Mouse (Mus musculus) gastrocnemius, postnatal 25 days (tissue): Measurements from ENCODE around the gene Lmo1. TPM values are rescaled to one million over a fixed set of nuclear protein-coding genes. Genes with fewer than 3 reads are reported as not detected.

ENCODE experiments used
- DNase-seq: peaks from one replicate; pipeline ENCODE4 v3.0.0; 2022
- long read RNA-seq, 2 experiments: library from polyadenylated mRNA; stranded (forward); transcript quantifications; one replicate each; pipeline ENCODE4 v2.0.0; 2021
- total RNA-seq, 2 experiments: library from RNA; stranded (reverse); gene quantifications; 1 replicate in 1 of 2; 2 replicates in 1 of 2; pipeline ENCODE4 v1.2.3; 2021

Gene Lmo1
- 1 to 10 TPM; 2.4 to 3.0 TPM for total RNA-seq
- long read RNA-seq, experiment 1, transcript Lmo1-202 (4 exons, 912 nt), result major isoform, 6 of 7 reads
- long read RNA-seq, experiment 1, partial matches to known transcripts, result 1 of 7 reads
- long read RNA-seq, experiment 1, other reads (novel, unspliced or antisense), result 0 of 7 reads
- long read RNA-seq, experiment 2, transcript Lmo1-202 (4 exons, 912 nt), result major isoform, 7 of 7 reads
- long read RNA-seq, experiment 2, partial matches to known transcripts, result 0 of 7 reads
- long read RNA-seq, experiment 2, other reads (novel, unspliced or antisense), result 0 of 7 reads

DNA sequence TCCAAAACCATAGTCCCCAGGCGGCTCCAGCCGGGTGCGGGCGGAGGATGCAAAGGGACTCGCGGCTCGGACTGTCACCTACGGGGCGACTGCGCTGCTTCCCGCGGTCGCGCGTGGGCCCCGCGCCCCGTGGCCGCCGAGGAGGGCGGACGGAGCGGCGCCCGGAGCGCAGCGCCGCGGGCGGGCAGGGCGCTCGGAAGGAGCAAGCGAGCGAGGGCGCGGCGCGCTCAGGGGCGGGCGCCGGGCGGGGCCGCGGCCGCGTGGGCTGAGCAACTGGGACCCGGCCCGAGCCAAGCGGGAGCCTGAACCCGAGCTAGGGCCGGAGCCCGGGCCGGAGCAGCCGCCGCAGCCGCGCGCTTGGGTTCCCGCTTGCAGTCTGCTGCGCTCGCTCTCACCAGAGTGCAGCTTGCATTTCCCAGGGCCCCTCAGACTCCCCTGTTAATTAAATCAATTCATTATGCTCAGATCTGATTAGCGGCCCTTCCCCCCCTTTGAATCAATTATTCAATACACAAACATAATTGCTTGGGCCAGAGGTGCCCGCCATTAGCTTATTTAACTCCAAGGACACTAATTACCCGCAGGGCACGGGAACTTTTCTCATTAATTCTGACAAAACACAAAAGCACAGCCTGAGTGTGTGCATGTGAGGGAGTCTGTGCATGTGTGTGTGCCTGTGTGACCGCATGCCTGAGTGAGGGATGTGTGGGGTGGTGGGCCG is at the start of gene Lmo1:
Lmo1 (minus strand) TSS at position 259 of the 721 bp plus-strand sequence.
- peak; percentile 40 for DNase-seq

GRCm38 (mm10) chr7:109221716-109222110 is 46.7 kb upstream of the Lmo1 start:
- no peak for DNase-seq

DNA sequence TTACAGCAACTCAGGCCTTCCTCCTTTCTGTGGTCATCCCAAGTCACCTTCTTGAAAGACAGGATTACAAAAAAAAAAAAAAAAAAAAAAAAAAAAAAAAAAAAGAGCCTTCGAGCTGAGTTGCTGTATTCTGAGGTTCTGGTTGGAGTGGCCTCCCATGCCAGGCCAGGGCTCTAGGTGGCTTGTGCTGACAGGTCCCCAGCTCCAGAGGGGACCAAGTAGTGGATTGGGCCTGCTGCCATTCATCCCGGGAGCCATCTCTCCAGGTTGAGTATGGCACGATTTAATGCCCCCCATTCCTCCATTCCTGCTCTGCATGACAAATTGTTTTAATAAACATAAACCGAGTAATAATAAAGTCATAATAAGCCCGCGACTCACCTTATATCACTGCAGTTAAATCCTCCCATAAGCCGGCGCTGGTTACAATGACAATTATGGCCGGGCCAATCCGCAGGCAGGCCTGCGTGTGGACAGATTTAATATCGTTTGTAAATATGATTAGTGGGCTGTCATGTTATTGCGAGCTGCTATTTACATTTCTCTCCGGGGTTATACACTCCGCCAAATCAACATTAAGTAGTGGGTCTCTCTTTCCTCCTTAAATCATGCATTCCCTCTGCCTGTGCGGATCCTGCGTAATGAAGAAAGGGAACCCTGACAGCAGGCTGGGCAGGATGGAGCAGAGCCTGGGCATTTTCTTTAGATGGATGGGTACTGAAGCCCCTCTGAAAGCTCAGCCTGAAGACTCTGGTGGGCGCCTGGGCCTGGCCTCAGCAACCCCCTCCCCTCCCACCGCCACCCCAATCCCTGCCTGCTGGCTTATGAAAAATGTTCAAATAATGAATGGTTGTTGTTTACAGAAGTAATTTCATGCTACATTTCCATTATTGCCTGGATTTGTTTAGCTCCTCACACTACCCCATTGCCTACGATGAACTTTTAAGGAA is 46.0 kb upstream of the Lmo1 start:
- DNase-seq, result no peak

- DNase-seq, result no peak
These were observed 45.0 kb upstream of the Lmo1 start for GRCm38 (mm10) chr7:109220026-109220425.

DNA sequence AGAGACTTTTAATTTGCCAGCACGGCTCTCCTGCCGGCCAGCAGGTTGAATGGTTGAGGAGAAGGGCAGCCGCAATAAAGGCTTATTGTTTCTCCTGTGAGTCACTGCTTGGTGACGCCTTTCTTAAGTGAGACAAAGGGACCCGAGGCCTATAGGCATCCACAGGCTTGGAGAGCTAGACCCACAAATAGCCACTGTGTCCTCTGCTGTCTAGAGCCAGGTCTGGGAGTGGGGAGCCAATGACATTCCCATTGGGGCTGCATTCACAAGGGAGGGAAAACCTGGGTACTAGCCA is 43.9 kb upstream of the Lmo1 start:
- no peak for DNase-seq

DNA sequence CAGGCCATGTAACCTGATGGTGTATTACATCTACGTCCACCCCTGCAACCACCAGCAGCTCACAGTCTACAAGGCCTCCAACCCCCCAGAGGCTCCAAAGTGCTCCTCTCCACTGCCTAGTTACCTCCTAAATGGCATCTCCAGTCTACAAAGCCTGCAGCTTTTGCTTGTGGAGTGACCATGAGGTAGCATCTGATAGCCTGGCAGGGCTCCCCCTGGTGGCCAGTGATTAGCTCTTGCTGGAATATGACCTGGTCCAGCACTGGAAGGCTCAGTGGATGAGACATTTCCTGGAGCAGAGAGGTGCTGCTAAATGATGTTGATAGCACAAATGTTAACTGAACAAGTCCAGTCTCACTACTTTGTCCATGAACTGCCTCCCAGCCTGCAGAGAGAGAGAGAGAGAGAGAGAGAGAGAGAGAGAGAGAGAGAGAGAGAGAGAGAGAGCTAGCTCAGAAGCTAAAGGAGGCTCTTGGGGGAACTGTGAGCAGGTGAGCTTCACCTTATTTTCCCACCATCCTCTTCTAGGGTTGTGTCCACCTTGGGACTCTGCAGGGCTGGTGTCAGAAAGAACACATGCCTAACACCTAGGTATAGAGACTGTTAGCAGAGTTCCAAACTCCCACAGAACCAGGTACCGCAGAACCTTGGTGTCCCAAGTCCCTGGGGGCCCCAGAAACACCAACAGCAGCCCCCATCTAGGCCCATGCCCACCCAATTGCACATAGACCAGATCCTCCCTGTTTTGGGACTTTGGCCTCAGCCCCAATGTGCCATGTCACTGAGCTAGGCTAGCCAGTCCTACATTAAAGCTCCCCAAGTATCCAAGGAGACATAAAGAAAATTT is 43.3 kb upstream of the Lmo1 start:
- peak; percentile 41 for DNase-seq

- DNase-seq, result no peak
These were observed 34.8 kb upstream of the Lmo1 start for GRCm38 (mm10) chr7:109209804-109210203.

- DNase-seq, result no peak
These were observed 32.8 kb upstream of the Lmo1 start for GRCm38 (mm10) chr7:109207811-109208210.

DNA sequence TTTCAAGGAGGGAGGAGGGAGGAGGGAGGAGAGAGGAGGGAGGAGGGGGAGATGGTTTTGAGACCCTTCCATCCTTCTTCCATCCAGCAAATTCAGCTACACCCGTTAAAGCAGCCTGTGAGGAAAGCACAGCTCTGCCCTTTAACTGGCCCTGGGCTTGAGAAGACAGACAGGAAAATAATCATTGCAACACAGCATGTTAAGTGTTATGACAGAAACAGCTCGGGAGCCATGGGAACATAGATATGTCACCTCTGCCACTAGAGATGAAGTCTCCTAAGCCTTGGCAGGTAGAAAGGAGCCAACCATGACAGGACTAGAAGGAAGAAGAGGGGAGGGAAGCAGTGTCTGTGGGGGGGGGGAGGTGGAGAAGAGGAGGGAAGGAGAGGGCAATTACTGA is 31.4 kb upstream of the Lmo1 start:
- no peak for DNase-seq

DNA sequence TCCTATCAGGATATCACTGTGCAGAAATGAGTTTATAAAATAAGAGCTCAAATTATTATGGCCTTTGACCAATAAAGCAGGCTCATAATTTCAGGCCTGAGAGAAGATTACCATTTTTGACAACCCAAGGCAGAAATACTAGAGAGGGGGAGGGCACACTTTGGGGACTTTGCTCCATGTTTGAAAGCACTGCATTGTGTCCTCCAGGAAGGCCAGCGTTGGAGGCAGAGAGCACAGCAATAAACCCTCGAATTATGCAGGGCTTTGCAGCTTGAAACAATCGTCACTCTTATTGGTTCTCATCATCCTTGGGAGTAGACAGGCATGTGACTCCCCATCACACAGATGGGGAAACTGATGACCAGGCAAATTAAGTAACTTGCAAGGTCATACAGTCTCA is 28.1 kb upstream of the Lmo1 start:
- DNase-seq, result no peak

DNA sequence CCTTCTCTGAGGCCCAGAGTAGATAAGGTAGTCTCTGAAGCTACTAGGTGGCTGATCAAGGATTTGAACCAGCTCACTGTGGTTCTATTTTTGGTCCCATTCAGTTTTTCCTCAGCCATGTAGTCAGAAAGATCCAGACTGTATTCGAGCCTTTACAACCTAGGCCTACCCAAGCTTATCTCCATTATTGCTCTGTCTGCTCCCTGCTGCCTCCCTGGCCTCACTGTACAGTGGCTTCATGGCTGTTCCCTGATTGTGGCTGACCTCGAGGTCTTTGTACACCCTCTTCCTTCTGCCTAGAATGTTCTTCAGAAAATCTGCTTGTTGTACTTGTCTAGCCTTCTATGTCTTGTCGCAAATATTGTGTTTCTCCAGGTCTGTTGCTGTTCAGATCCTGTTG is 25.6 kb upstream of the Lmo1 start:
- no peak for DNase-seq

DNA sequence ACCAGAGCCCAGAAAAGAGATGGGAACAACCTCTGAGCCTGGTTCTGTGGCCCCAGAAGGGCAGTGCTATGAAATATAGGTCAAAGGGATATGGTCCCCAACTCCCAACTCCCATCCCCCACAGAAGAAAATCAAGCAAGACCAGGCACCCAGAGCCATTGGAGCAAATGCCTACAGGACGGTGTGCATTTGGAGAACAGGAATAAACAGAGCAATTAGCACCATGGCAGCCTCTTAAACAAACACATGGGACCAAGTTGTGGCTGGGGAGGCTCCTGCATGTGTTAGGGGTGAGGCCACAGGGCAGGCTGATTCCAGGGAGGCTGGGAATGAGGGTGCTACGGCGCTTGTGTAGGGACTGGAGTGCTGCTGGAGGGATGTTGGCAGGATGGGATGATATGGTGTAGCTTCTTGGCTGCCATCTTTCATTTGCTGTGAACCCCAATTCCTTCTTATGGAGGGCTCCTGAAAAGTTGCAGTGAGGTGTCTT is 22.2 kb upstream of the Lmo1 start:
- no peak for DNase-seq

DNA sequence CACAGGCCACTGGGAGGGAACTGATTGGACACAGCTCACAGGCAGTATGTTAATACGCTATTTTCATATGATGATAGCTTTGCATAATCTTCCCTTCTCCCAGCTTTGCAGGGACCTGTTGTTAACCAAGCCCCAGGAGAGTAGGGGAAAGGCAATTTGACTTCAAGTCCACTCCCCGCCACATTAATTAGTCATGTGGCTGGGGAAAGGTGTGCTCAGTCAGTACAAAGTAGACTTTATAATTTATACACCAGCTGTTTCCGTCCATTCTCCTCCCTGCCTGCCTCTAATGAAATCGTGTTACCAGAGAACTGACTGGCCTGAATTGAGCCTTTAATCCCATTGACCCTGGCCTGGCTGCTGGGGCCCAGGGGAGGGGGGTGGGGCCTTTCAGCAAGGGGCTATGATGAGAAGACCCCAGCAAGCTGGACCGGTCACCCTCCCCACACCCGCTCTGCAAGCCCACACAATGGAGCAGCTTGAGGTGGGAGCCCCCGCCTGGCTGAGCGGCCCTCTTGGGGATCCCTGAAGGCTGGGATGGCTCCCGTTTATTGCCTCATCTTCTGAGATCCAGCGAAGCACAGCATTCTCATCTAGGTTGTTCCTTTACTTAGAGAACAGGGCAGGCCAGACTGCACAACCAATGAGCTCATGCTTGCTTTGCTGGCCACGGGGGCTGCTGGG is 21.5 kb upstream of the Lmo1 start:
- no peak for DNase-seq

DNA sequence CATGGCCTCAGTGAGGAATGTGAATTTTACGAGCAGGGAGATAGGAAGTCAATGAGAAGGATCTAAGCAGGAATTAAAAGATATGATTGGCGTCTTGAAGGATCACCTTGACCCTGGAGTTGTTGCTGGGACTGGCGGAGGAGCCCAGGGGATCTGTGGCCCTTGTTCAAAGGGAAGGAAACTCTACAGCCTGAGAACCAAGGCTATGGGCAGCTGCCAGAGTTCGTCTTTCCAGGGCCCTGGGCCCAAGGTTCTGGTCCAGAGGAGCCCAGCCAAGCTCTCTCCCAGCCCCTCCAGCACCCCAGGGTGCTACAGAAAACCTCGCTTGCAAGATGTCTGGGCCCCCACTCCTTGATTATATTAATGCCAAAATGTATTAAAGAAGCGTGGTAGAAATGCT is 21.0 kb upstream of the Lmo1 start:
- no peak for DNase-seq

GRCm38 (mm10) chr7:109194850-109195249 is 19.8 kb upstream of the Lmo1 start:
- no peak for DNase-seq

DNA sequence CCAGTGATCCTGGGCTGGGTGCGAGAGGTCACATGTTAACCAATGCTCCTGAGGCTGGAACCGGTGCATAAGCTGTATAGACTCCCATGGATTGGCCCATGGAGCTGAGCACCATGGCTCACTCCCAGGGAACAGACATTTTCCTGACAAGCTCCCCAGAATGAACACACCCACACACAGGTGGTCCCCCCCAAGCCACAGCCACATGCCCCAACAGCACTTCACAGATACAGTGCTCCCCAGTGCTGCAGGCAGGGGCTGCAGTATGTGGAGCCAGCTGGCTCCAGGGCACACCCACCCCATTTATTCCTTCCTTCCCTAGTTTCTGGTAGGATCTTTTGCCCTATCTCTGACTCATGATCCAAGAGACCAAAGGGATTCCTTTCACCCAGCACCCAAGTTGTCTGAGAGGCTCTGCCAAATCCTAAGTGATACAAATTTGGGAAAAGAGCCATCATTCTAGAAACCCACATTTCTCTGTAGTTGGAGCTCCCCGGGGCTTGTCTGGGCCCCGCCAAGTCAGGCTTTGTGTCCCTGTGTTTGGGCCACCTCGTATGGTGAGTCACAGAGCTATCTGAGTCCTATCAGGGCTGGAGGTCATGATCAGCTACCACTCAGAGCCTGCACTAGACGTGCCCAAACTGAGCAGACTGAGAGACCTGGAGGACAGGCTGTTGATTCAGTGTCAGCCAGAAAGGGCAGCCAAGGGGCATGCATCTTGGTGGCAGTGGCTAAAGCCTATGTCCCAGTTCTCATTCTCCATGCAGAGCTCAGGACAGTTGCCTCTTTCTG is 12.4 kb upstream of the Lmo1 start:
- DNase-seq, result no peak

DNA sequence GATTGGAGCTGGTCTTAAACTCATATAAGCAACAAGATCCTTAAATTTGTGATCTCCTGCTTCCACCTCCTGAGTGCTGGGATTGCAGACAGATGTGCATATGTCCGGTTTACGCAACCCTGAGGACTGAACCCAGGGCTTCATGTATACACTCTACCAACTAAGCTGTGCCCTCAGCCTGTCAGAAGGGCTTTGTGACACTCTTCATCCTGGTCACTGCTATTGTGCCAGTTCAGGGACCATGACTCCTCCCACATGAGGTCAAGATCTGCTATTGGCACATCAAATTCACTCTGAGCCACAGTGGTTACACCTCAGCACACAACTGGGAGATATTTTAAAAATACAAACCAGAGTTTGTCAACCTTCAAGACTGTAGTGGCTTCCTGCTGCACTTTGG is 11.0 kb upstream of the Lmo1 start:
- DNase-seq, result no peak

DNA sequence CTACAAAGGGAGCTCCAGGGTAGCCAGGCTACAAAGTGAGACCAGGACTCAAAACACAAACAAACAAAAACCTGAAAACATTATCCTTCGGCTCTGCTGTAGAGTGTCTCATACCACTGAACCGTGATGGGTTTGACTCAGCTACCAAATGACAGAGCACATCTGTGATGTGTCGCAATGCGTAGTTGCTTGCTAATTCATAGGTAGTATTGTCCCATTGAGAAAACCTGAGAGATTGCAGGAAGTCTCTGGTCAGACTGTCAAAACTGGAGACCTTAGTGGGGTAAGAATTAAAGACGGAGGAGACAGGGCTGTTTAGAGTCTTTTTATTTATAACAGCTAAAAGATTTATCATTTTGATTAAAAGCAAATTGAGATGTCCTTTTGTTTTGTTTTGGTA is 10.6 kb upstream of the Lmo1 start:
- no peak for DNase-seq

DNA sequence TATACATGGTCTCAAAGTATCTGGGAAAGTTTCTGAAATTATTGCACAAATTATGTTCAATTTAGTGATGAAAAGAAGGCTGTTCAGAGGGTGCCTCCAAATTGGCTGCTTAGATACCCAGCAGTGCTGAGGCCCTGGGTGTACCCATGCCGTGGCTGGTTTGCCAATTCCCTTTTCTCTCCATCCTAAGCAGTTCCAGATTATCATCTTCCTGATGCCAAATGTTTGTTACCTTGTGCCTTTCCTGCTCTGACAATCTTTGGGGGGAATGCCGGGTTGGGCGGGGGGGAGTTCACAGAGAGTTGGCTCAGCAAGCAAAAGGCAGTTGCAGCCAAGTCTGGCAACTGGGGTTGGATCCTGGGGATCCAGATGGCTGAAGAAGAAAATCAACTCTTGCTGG is 1.7 kb upstream of the Lmo1 start:
- DNase-seq, result no peak
